Mouse (Mus musculus) kidney, adult 8-10 months (tissue): ENCODE results near the gene Fndc3b.

Experiments used
- DNase-seq, 2 experiments: peaks; one replicate each; pipeline ENCODE4 v3.0.0; 2022

Fndc3b gene

DNA sequence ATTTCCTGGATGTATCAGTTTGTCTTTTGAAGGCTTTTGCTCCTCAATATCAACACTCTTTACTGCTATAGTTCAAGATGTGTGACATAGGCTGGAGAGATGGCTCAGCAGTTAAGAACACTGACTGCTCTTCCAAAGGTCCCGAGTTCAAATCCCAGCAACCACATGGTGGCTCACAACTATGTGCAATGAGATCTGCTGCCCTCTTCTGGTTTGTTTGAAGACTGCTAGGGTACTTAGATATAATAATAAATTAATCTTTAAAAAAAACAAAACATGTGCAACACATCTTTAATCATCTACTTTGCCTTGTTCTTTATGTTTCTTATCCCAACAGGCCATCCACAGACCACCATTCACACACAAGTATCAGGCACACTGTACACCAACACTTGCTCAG is 160.7 kb downstream of the Fndc3b start:
- no peak for DNase-seq

DNA sequence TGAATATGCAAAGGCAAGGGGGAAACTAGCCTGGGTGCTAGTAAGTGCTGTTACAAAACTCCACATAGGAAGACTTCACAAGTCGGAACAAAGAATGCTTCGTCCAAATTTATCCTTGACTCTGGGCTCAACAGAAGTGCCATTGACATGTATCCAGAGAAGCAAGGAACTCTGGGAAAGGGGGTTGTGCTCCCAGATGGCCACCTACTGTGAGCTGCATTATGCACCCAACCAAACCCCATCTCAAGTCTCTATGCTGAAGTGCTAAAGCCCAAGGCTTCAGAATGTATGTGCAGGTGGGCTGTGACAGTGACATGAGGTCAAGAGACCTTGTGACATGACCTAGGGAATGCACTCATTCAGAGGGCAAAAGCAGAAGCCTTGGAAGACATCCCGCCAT is 165.5 kb downstream of the Fndc3b start:
- no peak for DNase-seq

DNA sequence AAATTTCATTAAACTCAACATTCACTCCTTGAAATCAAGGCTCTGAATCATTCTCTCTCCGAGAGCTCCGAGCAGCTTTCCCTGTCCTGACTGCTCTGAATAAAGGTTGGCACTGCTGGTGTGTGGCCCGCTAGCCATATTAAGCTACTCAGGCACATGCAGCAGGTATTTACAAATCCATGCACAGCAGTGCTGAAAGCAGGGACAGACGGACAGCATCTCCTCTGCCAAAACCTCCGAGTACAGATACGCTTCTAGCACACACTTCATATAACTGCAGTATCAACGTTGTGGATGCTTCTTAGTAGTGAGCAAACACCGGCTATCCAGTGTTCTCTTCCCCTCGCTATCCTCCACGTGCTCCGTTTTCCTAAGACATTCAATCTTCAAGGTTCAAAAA is 167.0 kb downstream of the Fndc3b start:
- DNase-seq = no peak

DNA sequence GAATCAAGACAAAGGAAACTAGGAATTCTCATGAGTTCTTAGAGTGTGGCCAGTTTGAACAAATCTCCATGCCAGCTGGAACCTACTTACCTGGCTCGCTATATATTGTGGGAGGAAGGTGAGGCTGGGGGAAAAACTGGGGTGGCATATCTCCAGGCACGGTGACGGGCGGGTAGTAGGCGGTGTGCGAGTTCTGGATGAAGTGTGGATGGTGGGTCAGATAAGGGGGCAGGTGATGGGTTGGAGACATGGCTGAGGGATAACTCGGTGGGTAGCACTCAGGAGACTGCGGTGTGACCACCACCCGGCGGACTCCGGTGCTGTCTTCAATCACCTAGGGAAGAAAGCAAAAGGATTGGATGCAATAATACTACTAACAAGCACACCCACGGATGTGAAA is 169.3 kb downstream of the Fndc3b start:
- no peak for DNase-seq

DNA sequence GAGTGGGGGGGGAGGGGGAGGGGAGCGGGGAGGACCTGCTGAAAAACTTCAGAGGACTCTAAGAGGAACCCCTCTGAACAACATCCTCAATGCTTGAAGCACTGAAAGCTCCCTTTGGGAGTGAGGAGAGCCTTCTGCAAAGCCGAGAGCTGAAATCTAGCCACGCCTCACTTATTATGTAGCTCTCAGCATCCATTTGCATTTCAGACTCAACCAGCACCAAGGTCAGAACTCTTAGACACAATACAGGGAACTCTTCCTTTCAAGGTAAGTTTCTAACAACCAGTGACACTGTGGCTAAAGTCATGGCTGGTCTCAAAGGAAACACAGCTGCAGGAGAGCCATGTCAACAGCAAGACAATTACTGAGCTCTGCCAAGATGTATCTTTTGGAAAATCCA is 169.9 kb downstream of the Fndc3b start:
- no peak for DNase-seq

DNA sequence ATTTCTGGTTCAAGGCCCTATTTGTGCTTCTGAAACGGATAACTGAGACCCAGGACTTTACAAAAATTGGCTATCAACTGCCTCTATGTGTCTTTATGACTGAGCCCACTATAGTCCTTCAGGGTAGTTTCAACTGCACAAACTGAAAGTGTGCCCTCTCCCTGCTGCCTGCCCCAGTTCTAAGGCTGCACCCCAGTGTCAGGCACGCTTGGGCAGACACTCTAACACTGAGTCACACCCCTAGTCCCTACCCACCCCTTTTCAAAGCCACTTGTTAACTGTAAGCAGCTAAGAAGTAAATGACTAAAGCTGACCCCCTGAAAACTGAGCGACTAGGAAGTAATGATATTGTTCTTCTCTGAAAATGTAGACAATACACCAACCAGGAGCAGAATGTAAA is 176.9 kb downstream of the Fndc3b start:
- DNase-seq = no peak

DNA sequence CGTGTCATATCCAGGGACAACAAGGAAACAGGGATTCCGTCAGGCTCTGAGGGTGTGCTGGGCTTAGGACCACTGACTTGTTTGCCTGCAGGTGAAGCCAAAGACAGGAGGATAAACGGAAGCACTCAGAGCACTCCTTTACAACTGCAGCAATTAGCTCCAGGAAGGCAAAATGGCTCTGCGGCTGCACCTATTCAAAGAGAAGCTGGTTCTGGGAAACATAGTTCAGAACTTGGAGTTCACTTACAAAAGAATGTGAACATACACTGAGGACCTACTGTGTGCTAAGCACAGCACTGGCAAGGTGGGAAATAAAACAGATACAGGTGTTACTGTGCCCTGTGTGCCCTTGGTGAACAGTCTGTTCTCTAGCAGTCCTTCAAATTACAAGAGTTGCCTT is 177.4 kb downstream of the Fndc3b start:
- no peak for DNase-seq

DNA sequence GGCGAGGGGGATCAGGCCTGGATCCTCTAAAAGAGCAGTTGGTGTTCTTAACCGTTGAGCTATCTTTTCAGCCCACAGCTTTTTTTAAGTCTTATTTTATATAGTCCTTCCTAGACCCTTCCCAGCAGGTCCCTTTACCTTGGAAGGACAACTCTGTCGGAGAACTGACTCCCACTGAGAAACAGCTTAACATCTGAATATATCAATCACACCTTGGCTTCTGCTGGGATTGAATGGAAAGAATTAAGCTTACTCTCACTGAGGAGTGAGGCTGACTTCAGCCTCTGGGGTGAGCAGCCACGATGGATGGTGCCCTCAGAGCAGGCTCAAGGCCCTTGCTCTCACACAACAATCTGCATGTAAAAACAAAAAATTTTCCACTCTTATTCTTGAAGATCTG is 179.1 kb downstream of the Fndc3b start:
- no peak for DNase-seq

DNA sequence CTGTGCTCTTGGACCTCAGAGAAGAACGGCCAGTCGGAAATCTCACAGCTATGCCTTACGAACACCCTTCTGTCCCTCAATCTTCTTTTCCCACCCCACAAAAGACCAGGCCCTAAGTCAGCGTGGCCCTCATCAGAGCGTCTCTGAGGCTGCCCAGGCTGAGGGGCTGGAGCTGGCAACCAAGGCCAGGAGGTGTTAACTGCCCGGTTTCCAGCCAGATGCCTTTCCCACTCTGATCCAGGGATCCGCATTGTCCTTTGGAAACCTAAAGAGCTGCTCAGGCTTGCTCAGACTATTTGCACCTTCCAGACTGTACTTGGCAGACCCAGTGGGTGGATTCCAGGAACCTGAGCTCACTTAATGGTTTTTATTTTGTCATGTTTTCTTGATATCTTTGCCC is 180.7 kb downstream of the Fndc3b start:
- DNase-seq = no peak

DNA sequence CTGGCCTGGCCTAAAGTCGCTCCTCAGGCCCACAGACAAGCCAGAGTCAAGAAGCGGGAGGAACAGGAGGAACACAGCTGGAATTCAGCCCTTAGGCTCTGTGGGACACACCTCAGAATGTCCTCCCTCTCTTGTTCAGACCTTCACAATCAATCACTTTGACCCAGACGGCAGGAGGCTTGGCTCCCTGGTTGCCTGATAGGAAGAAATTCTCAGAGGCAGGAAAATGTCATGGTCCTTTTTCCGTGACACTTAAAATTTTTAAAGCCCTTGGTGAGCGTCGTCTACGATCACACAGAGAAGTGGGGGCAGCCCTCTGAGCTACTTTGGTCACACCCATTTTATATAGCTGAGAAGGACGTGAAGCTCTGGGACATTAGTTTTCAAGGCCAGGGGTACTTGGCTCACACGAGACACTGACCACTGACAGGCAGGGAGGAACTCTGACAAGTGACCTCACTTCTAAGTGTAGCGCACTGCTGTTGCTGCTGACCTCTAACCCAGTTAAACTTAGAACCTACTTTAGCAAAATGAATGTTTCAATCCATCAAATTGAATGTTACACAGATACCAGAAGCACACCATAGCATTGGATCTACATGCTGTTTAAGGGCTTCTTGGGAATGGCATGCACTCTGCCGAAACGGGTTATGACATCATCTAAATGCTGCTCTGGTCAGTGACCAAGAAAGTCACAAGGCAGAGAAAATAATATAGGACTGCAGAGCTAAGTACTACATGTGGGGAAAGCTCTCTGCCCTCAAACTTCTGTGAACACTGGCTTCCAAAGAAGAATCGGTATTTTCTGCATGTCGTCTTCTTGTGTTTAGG is 181.7 kb downstream of the Fndc3b start:
- DNase-seq = no peak

DNA sequence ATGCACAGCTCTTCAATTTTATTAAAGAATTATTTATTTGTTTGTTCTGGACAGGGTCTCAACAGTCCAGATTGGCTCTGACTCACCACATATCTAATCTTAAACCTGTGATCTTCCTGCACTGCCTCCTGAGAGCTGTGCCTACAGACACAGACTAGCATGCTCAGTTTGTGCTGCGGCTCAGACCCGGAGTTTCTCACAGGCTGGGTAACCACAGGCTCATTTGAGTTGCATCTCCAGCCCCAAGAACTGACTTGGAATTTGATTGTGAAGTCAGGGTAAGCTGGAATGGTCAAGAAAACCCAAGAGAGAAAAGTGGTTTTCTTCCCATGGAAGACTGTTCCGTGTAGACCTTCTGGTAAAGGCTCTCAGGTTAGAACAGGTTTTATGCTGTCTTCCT is 184.1 kb downstream of the Fndc3b start:
- no peak for DNase-seq

DNA sequence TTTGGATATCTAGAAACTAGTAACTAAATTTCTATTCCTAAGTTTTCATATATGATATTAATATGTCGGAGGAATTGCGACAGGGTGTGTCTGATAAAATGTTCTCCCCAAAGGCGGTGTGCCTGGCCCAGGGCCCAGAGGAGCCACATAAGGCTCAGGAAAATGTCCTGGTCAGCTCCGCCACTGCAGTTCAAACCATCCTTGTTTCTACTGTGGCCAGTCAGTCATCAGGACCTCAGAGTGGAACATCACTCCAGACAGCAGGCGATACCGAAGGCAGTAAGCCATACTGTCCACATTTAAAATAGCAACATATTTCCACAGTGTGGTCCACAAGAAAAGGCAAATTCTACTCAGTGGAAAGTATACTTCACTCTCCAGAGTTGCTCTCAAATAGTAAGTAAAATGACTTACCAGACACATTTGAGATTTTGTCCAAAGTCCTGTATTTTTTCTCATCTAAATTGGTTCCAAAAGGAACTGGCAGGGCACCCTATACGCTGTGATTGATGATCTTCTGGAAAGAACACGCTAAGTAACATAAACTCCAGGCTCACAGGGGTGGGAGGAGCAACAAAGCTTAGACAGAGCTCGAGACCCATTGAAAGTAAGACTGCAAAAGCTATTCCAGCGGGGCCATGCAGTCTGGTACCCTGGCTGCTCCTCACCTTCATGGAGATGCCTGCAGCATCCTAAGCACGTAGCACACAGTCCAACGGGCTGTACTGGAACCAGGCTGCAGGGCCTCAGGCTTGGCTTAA is 187.8 kb downstream of the Fndc3b start:
- no peak for DNase-seq

DNA sequence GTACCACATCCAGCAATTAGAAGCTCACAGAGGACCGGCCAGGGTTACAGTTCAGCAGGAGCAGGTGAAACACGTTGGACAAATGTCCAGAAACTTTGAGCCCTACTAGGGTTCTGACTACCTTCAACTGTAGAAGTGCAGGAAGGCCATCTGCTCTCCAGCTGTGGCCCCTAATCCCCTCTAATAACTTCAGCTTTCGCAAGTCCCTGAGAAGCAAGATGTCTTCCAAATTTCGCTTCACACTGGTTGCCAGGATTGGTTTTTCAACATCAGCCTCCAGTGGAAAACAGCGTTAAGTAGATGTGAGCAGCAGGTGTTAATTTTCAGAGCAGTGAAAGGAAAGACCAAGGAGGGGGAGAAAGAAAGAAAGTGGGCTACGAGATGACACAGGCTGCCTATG is 190.7 kb downstream of the Fndc3b start:
- no peak for DNase-seq

DNA sequence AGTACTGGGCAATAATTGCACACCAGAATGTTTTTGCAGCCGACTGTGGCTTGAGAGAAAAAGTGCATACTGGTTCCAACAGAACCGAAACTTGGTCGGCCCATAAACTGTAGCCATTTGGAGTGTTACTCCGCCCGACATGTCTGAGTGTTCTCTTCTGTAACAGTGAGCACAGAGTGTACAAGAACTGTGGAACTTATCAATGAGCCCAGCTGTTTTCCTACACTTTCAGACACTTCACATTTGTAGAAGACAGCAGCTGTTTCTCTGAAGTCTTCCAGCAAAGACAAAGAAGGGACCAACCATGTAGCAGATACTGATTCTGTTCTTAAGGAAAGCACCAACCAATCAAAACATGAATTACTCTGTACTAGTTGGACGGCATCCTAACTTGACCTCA is 191.6 kb downstream of the Fndc3b start:
- DNase-seq = no peak

DNA sequence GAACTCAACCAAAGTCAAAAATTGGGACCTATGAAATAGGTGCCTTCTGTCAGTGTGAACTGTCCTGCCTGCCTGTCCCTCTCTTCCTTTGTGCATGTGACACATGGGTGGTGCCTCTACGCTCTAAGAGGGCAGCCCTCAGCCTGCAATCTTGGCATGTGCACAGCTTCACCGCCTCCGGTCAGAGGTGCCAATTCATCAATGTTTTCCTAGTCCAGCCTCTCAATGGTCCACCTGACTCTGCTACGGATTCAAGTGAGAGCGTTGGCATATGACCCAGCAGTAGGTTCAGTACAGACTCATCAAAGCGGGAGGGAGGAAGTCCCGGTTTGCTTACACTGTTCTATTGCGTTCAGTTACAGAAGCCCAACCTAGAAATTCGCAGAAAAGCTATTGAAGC is 192.2 kb downstream of the Fndc3b start:
- DNase-seq = peak; percentile 85 to 91

DNA sequence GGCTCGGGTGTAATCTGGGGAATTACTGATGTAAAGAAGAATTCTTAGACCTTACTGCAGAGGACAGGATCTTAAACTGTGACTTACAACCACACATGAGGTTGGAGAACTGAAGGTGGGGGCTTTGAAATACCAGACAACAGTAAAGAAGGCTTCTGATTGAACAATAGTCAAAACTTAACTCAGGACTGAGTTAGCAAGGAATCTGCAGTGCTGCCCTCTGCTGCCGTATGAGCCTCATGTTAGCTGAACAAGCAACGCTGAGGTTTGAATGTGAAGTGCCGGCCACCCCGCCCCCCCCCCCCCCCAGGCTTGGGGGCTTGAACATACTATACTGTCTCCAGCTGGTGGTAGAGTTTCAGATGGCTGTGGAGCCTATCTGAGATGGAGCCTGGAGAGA is 194.6 kb downstream of the Fndc3b start:
- peak in 1 of 2 experiments; percentile 25 for DNase-seq

DNA sequence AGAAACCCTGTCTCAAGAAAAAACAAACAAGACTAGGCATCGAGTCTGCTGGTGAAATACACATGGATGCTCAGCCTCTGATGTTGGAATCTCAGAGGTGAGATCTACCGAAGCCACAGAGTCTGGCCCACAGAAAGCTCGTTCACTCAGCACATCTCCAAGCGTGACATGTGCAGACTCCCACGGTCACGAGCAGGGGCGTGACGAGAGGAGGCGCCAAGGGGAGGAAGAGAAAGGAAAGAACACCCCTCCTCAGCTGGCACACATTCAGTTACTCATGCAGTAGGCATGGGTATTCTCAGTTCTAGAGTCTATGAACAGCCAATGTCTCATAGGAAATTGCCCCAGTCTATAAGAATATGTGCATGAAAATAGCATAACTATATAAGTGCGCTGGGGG is 199.3 kb downstream of the Fndc3b start:
- no peak for DNase-seq

DNA sequence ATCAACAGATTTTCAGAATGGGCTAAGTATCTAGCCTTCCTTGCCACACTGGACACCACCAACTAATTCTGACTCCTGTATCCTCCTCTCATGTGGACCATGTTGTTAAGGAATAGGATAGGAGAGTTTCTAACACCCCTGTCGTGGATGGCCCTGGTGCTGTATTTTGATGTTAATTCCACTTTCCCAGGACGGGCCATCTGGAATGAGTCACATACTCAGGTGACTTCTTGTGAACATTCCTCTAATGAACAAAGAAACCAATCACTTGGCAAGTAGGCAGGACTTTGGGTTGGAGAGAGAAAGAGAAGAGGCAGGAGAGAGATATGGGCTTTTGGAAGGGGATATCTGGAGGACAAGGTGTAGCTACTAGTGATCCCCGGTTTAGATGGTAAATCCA is 204.2 kb downstream of the Fndc3b start:
- no peak for DNase-seq

DNA sequence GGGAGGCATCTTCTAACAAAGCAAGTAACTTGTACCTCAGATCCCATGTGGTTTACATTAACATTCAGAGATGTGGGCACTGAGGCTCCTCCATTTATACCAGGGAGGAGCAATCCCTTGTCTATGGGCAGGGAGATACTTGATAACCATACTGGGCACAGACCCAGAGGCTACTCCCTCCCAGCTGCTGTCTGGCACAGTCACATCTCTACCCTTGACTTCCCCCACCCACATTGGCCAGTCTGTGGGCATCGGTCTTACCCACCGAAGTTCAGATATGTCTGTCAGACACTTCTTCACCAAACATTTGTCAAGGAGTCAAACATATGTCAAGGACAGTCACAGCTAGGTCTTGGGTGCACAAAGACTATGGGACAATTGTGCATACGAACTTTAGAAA is 205.5 kb downstream of the Fndc3b start:
- no peak for DNase-seq

DNA sequence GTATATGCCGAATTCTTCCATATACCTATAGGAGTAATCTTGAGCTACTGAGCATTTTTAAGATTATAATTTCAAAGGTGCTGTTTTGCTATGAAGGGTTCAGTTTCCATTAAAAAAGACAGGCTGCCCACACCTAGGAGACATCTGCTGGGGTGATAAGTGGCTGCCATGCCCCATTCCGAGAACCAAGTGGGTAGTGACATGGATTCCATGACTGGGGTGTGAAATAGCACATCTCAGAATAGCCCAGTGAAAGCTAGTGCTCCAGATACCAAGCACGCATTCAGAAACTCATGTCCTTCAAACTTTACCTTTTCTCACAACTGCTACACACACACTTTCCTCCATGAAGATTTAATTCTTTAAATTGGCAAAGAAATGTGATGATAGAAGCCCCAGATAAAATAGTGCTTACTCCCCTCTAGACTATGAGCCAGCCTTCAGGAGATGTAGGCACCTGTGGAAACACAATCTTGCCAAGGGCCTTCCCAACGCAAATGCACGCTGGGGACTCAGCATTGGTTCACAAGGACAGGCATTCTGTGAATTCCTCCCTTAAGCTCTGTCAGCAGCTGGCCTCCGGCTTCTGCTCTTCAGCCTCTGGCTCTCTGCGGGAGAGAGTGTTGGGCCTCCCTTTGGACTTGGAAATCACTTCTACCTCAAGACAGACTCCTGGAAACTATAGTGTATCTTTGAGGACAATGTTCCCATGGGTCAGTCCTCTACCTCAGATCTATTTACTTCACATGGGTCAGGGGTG is 207.6 kb downstream of the Fndc3b start:
- DNase-seq = no peak

DNA sequence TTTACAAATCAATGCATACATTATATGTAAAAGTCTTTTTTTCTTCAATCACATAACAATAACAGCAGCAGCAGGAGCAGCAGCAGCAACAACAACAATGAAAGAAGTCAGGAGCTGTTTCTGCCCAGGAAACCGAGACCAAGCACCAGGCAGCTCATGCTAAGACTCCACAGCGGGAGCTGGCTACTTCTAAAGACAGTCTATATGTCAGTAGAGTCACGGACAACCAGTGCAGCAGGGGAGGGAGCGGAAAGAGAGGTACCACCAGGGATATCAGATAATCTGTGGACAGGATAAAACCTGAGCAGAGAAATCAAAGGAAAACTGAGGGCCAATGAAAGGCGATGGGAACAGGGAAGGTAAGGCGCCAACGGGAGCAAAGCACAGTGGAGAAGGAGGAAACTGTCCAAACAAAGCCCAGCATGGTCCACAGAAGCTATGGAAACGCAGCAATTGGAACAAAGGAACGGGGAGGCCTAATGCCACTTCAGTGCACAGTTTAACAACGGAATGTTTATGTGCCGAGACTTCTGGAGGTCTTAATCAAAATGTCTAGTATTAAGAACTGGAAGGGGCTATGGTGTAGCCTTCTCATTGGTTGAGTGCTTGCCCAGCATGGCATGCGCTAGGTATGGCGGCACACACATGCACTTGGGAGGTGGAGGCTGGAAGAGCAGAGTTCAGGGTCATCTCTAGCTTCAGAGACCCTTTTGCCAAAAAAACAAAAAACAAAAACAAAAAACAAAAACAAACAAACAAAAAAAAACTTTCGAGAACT is 215.6 kb downstream of the Fndc3b start:
- no peak for DNase-seq

DNA sequence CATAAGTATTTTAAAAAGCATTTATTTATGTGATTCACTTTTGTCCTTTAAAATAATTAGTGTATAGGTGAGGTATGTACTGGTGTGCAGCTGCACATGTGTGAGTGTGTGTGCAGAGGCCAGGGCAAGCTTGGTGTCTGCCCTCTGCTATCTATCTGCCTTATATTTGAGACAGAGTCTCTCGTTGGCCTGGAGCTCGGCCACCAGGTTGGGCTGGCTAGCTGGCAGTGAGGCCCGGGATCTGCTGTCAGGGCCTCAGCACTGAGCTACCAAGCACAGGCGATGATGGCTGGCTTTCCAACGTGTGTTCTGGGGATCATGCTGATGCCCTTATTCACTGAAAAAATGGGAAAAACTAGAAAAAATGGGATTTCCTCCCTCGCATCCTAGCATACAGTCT is 216.4 kb downstream of the Fndc3b start:
- DNase-seq = no peak

DNA sequence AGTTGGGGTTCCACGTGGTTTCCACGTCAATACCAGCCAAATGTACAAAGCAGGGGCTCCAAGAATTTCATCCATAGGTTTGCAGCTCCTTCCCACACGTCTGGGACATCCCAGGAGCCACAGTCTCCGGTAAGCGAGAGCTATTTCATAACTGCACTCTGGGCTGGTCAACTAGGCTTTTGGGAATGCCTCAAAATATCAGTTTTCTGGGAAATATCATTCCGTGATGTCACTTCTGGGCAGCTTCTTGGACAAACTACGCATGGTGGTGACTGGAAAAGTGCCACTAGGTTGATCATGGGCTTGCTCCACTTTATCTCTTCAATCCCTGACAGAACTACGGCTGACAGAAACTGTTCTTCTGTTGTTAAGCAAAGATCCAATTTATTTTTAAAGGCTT is 217.0 kb downstream of the Fndc3b start:
- DNase-seq = no peak
